Mouse (Mus musculus) liver, embryonic 13.5 days (tissue): Measurements from ENCODE around the gene Olfr1095. TPM values are rescaled to one million over a fixed set of nuclear protein-coding genes. Genes with fewer than 3 reads are reported as not detected.

Source experiments
- ATAC-seq: fragments of 200-750 bp; cut with Nextera tagmentation; 2 replicates; pipeline ENCODE4 v1.8.0; 2017; ENCODE audit warnings: low read depth, mild to moderate bottlenecking, moderate number of reproducible peaks, moderate library complexity
- DNase-seq: peaks from one replicate; pipeline ENCODE4 v3.0.0; 2022
- H3K27ac ChIP-seq: fragments of 300-500 bp; sonication (generic); 2 replicates; pipeline ENCODE4 v1.5.1; 2015; ENCODE audit warnings: moderate library complexity, mild to moderate bottlenecking, inconsistent platforms
- H3K27me3 ChIP-seq: fragments of 300-500 bp; sonication (generic); 2 replicates; pipeline ENCODE4 v1.6.1; 2015; ENCODE audit warnings: mild to moderate bottlenecking, inconsistent platforms
- H3K36me3 ChIP-seq: fragments of 300-500 bp; sonication (generic); 2 replicates; pipeline ENCODE4 v1.6.1; 2015; ENCODE audit warnings: mild to moderate bottlenecking, inconsistent platforms
- H3K4me1 ChIP-seq: fragments of 300-500 bp; sonication (generic); replicated peaks from 2 replicates; pipeline ENCODE4 v1.6.1; 2015; ENCODE audit warnings: inconsistent platforms
- H3K4me2 ChIP-seq: fragments of 300-500 bp; sonication (generic); 2 replicates; pipeline ENCODE4 v1.6.1; 2015; ENCODE audit warnings: inconsistent platforms, mild to moderate bottlenecking, moderate library complexity
- H3K4me3 ChIP-seq: fragments of 300-500 bp; sonication (generic); replicated peaks from 2 replicates; pipeline ENCODE4 v1.5.1; 2015; ENCODE audit warnings: mild to moderate bottlenecking, inconsistent platforms
- H3K9ac ChIP-seq: fragments of 300-500 bp; sonication (generic); 2 replicates; pipeline ENCODE4 v1.6.1; 2015; ENCODE audit warnings: mild to moderate bottlenecking, inconsistent platforms
- H3K9me3 ChIP-seq: fragments of 300-500 bp; sonication (generic); replicated peaks from 2 replicates; pipeline ENCODE4 v1.6.1; 2016; ENCODE audit warnings: inconsistent platforms
- WGBS: fragments of 180-500 bp; shearing (Covaris S2); methylation state at CpG from one replicate; pipeline ENCODE4 v1.1.7; 2015; ENCODE audit not compliant: insufficient replicate concordance; 5-methylcytosine and 5-hydroxymethylcytosine counted together
- polyA plus RNA-seq: library from polyadenylated mRNA; unstranded; fragments of >200 nt; fragmentation: Nextera tagmentation; extraction: Ambion mirVana; gene quantifications from 2 replicates; pipeline ENCODE4 v1.2.1, GENCODE M21; 2015

Gene Olfr1095
- polyA plus RNA-seq, result not detected in 2 replicates

DNA sequence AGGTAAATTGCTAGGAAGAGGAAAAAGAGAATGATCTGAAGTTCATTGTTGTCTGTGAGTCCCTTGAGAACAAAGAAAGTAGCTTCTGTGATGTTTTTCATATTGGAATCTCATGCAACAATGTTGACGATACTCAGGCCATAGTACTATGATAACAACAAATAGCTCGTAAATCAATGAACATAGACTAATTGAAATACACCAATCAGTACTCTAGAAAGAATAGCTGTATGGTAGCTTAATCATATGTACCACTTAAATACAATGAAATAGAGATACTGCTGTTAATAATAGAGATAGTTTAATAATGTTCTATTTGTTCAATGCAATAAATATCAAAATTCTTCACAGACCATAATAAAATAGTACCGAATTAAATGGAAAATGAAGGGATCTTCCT, at the start of gene Olfr1095:
Olfr1095 (minus strand) TSS at position 101 of the 400 bp plus-strand sequence.
- DNase-seq, result no peak
- ATAC-seq, result no peak
- Histone ChIP-seq H3K9me3 (no peaks in the 10 kb centered on the region), H3K4me3 (no peak within 1 kb of the TSS), H3K36me3 (no peaks in the 10 kb centered on the region), H3K27ac (no peak within 1 kb of the TSS), H3K9ac (no peak within 1 kb of the TSS), H3K4me2 (no peak within 1 kb of the TSS), H3K4me1 (no peaks in the 10 kb centered on the region), H3K27me3 (no peaks in the 10 kb centered on the region)
- 72% methylated on average over 3 of the region's 3 CpGs for WGBS

DNA sequence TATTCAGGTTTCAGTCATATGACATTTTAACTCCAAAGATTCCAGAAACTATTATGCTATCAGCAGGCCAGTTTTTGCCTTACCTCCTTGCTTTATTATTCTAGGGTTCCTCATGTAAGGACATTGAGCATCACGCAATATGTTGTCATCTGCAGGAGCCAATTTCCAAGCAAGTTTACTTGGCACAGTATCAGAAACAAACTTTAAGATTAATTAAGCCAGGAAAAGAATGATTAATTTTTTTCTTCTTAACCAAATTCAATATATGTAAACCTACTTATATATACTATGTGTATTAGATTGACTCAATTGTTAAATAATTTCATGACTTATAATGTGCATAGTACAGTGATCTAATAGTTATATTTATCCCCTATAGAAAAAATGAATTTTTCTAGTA, 40.6 kb upstream of the Olfr1095 start, which contains the start of gene Olfr1097:
Olfr1097 (minus strand) TSS at position 101 of the 400 bp plus-strand sequence.
- Histone ChIP-seq H3K9me3 (no peaks in the 10 kb centered on the region), H3K27ac (no peak within 1 kb of the TSS), H3K27me3 (no peaks in the 10 kb centered on the region), H3K4me3 (no peak within 1 kb of the TSS), H3K4me2 (no peak within 1 kb of the TSS), H3K4me1 (no peaks in the 10 kb centered on the region), H3K9ac (no peak within 1 kb of the TSS), H3K36me3 (no peaks in the 10 kb centered on the region)
- 72% methylated on average over 1 of the region's 1 CpGs for WGBS
- no peak for DNase-seq
- no peak for ATAC-seq

DNA sequence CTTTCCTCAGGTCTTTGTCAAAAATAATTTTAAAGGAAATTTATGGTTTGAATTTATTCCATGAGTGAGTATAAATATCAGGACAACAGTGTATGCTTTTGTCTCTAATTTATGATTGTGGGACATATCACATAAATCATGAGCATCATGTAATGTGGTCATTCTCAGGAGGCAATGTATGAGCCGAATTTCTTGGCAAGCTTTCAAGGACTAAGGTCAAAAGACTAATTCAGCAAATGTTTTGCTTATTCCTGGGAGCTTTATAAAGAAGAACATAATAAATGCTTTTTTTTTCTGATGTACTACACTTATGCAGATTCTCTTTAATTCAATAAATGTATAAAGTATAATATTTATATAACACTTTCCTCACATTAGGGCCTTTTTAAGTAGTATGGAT, 23.2 kb upstream of the Olfr1095 start, which contains the start of gene Gm13723:
Gm13723 (minus strand) TSS at position 101 of the 400 bp plus-strand sequence.
- Histone ChIP-seq H3K36me3 (no peaks in the 10 kb centered on the region), H3K4me3 (no peak within 1 kb of the TSS), H3K27me3 (no peaks in the 10 kb centered on the region), H3K9ac (no peak within 1 kb of the TSS), H3K9me3 (no peaks in the 10 kb centered on the region), H3K4me2 (no peak within 1 kb of the TSS), H3K27ac (no peak within 1 kb of the TSS), H3K4me1 (no peaks in the 10 kb centered on the region)
- WGBS, result 38% methylated on average over 1 of the region's 1 CpGs
- no peak for ATAC-seq
- DNase-seq, result no peak

DNA sequence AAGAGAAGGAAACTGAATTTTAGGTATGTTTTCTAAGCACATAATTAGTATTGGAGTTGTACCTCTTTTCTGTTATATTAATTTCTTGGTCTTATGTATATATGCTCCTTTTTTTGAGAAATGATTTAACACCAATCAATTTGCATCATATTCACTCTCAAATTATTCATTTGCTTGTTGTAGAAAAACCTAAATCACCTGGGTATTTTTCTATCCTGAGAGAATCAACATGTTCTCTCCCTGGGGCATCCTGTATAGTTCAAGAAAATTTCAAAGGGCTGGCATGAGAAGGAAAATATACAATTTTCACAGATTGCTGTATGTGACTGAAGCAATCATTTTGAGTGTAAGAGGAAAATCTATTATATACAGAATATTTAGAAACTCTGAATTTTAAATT, 27.1 kb downstream of the Olfr1095 start, which contains the start of gene Olfr1094:
Olfr1094 (plus strand) TSS at position 301 of the 400 bp plus-strand sequence.
- H3K4me3 ChIP-seq, result no peak within 1 kb of the TSS
- ATAC-seq, result no peak
- H3K9ac ChIP-seq, result no peak within 1 kb of the TSS
- H3K4me2 ChIP-seq, result no peak within 1 kb of the TSS
- H3K4me1 ChIP-seq, result no peaks in the 10 kb centered on the region
- H3K36me3 ChIP-seq, result no peaks in the 10 kb centered on the region
- no peak for DNase-seq
- no peak within 1 kb of the TSS for H3K27ac ChIP-seq
- H3K9me3 ChIP-seq, result 0 out of 2 replicates have a peak, but pooled peaks cover 3% of the 10 kb centered on the region
- no peaks in the 10 kb centered on the region for H3K27me3 ChIP-seq

DNA sequence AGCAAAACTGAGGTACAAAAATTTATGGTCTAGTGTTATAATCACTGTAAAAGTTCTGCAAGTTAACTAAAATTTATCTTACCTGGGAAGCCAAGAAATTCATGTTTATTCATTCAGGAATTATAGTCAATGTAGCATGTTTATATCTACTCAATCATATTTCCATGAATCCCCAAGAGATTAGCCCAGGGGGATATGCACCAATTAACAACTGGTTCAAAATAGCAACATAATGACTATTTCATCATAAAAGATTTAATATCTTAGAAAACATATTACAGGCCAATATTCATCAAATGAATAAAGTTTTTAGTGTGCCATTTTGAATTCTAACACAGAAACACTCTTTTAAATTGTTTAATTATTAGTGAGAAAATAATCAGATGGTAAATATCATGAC, 41.6 kb downstream of the Olfr1095 start, which contains the start of gene Olfr141:
Olfr141 (minus strand) TSS at position 101 of the 400 bp plus-strand sequence.
- no peaks in the 10 kb centered on the region for H3K36me3 ChIP-seq
- H3K4me2 ChIP-seq, result no peak within 1 kb of the TSS
- no peaks in the 10 kb centered on the region for H3K9me3 ChIP-seq
- no peak for DNase-seq
- ATAC-seq, result no peak
- H3K27ac ChIP-seq, result no peak within 1 kb of the TSS
- H3K27me3 ChIP-seq, result no peaks in the 10 kb centered on the region
- no peak within 1 kb of the TSS for H3K4me3 ChIP-seq
- no peak within 1 kb of the TSS for H3K9ac ChIP-seq
- H3K4me1 ChIP-seq, result no peaks in the 10 kb centered on the region

Other genes with a start within 250 kb of the Olfr1095 start
- not detected in 2 replicates for gene Olfr1084, start 212.0 kb downstream of the Olfr1095 start, polyA plus RNA-seq
- gene Olfr1085, start 189.7 kb downstream of the Olfr1095 start, polyA plus RNA-seq, result not detected in 2 replicates
- gene Olfr1086, start 171.6 kb downstream of the Olfr1095 start, polyA plus RNA-seq, result not detected in 2 replicates
- gene Olfr1087, start 153.3 kb downstream of the Olfr1095 start, polyA plus RNA-seq, result not detected in 2 replicates
- not detected in 2 replicates for gene Olfr1089, start 118.0 kb downstream of the Olfr1095 start, polyA plus RNA-seq
- not detected in 2 replicates for gene Olfr1090, start 92.7 kb downstream of the Olfr1095 start, polyA plus RNA-seq
- not detected in 2 replicates for gene Olfr1093, start 69.2 kb downstream of the Olfr1095 start, polyA plus RNA-seq
- gene Olfr141, start 41.7 kb downstream of the Olfr1095 start, polyA plus RNA-seq, result not detected in 2 replicates
- gene Olfr1094, start 27.0 kb downstream of the Olfr1095 start, polyA plus RNA-seq, result not detected in 2 replicates
- not detected in 2 replicates for gene Gm13723, start 23.1 kb upstream of the Olfr1095 start, polyA plus RNA-seq
- not detected in 2 replicates for gene Olfr1097, start 40.5 kb upstream of the Olfr1095 start, polyA plus RNA-seq
- gene Olfr1098, start 72.8 kb upstream of the Olfr1095 start, polyA plus RNA-seq, result not detected in 2 replicates
- gene Olfr1099, start 109.0 kb upstream of the Olfr1095 start, polyA plus RNA-seq, result not detected in 2 replicates
- gene Olfr1100, start 128.3 kb upstream of the Olfr1095 start, polyA plus RNA-seq, result not detected in 2 replicates
- gene Olfr1101, start 139.5 kb upstream of the Olfr1095 start, polyA plus RNA-seq, result not detected in 2 replicates
- not detected in 2 replicates for gene Olfr1102, start 146.7 kb upstream of the Olfr1095 start, polyA plus RNA-seq
- gene Olfr1104, start 175.4 kb upstream of the Olfr1095 start, polyA plus RNA-seq, result not detected in 2 replicates
- gene Olfr1105, start 184.8 kb upstream of the Olfr1095 start, polyA plus RNA-seq, result not detected in 2 replicates
- not detected in 2 replicates for gene Olfr1106, start 200.6 kb upstream of the Olfr1095 start, polyA plus RNA-seq
- gene Olfr1107, start 224.1 kb upstream of the Olfr1095 start, polyA plus RNA-seq, result not detected in 2 replicates
- gene Olfr1109, start 244.3 kb upstream of the Olfr1095 start, polyA plus RNA-seq, result not detected in 2 replicates